Mouse (Mus musculus): Measurements from ENCODE around the gene Rassf4. TPM values are rescaled to one million over a fixed set of nuclear protein-coding genes. Genes with fewer than 3 reads are reported as not detected.

Rassf4 gene
- polyA plus RNA-seq, 1 experiment from 2014 or later = 7.9 TPM

DNA sequence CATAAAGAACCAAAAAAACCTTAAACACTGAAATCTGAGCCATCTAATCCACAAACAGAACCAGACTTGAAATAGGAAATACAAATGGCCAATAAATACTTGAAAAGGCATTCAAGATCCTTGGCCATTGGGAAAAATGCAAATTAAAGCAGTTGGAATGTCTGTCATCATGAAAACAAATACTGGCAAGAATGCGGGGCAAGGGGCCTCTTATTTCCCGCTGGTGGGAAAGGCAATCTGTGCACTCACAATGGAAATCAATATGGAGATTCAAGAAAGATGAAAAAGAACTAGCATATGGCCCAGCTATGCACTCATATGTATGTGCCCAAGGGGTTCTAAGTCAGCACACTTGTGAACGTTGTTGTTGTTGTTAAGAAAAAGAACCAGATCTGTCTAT is 6.9 kb downstream of the Rassf4 start:
- 13% methylated on average over 3 of the region's 3 CpGs for whole genome bisulfite sequencing
- no peaks in the 10 kb centered on the region for H3K9me3 ChIP-seq (ENCODE audit: control insufficient read depth, low read length)
- H3K4me1 ChIP-seq (replicated peaks; ENCODE audit: control insufficient read depth, insufficient read depth, low read length) = peaks cover 21% of the 10 kb centered on the region

DNA sequence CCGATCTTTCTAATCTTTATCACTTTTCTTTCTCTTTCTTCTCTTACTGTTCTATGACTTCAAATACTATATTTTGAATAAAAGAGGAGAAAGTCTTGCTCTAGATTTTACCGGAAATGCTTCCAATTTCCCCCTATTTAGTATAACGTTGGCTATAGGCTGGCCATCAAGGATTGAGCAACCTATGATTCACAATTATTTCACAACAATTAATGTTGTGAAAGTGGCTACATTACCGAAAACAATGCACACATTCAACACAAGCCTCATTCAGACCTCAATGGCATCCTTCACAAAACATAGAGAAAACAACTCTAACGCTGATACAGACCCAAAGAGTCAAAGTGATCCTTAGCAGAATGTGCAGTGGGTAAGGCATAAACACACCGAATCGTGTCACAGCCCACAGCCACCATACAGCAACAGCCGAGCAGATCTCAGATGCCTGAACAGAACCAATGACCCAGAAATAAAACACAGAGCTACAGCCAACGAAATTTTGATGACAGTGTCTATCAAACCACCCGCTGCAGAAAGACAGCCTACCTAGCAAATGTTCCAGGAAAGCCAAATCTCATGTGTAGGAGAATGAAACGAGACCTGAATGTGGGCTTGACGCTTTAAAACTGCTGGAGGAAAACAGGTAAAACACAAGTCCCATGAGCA is 7.5 kb downstream of the Rassf4 start:
- no peak for ATAC-seq
- H3K36me3 ChIP-seq (ENCODE audit: control insufficient read depth, insufficient read depth) = no peaks in the 10 kb centered on the region
- H3K9ac ChIP-seq (replicated peaks; ENCODE audit: low read depth, low read length) = no peak overlapping the region
- H3K4me1 ChIP-seq (replicated peaks; ENCODE audit: control insufficient read depth, insufficient read depth, low read length) = peaks cover 21% of the 10 kb centered on the region
- no peak overlapping the region for H3K27ac ChIP-seq (ENCODE audit: low read length)
- H3K4me3 ChIP-seq (replicated peaks; ENCODE audit: low read length) = no peak overlapping the region
- H3K9me3 ChIP-seq (ENCODE audit: control insufficient read depth, low read length) = no peaks in the 10 kb centered on the region
- H3K27me3 ChIP-seq (replicated peaks; ENCODE audit: control insufficient read depth, insufficient read depth, low read length) = no peaks in the 10 kb centered on the region
- H3K4me2 ChIP-seq (ENCODE audit: low read length) = no peak overlapping the region
- WGBS = 46% methylated on average over 12 of the region's 12 CpGs

More for the DNA sequence above, 6.9 kb downstream of the Rassf4 start:
- Histone ChIP-seq H3K4me3 (replicated peaks; ENCODE audit: low read length) (no peak overlapping the region), H3K36me3 (ENCODE audit: control insufficient read depth, insufficient read depth) (no peaks in the 10 kb centered on the region), H3K27me3 (replicated peaks; ENCODE audit: control insufficient read depth, insufficient read depth, low read length) (no peaks in the 10 kb centered on the region), H3K9ac (replicated peaks; ENCODE audit: low read depth, low read length) (no peak overlapping the region), H3K4me2 (ENCODE audit: low read length) (no peak overlapping the region), H3K27ac (ENCODE audit: low read length) (no peak overlapping the region)
- peak; percentile 22 for ATAC-seq

DNA sequence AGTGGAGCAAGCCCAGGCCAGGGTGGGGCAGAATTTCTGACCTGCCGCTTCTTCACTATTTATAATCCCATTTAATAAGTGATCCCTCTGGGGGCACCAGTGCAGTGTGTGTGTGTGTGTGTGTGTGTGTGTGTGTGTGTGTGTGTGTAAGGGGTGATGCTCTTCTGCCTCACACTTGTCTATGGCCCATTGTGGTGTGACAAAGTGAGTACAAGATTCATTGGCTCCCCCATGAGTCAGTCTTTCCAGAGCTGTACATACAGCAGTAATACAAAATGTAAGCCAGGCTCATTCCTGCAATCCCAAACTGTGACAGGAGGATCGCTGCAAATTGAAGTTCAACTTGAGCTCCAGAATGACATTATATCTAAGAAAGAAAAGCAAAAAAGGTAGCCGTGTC is 8.9 kb downstream of the Rassf4 start:
- no peak overlapping the region for H3K27ac ChIP-seq (ENCODE audit: low read length)
- no peak for ATAC-seq

DNA sequence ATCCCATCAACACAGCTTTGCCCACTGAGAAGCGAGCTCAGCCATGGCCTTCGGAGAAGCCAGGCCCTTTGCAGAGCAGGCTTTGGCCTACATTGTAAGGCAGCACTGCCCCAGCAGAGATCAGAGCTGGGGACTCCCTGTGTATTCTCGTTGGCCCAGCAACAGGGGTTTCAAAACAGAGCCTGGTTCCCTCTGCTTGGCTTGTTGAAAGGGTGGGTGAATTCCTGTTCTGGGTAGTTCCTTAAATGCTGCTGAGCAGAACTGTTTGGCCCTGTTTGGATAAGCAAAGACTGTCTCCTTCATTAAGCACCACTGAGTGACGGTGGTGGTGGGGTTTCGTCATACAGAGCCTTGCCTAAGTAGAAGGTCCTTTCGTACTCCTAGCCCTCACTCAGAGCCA is 9.7 kb downstream of the Rassf4 start:
- Histone ChIP-seq H3K9ac (replicated peaks; ENCODE audit: low read depth, low read length) (no peak overlapping the region), H3K4me3 (replicated peaks; ENCODE audit: low read length) (no peak overlapping the region), H3K9me3 (ENCODE audit: control insufficient read depth, low read length) (no peaks in the 10 kb centered on the region), H3K4me2 (ENCODE audit: low read length) (no peak overlapping the region), H3K27ac (ENCODE audit: low read length) (no peak overlapping the region), H3K4me1 (replicated peaks; ENCODE audit: control insufficient read depth, insufficient read depth, low read length) (peaks cover 7% of the 10 kb centered on the region), H3K36me3 (ENCODE audit: control insufficient read depth, insufficient read depth) (no peaks in the 10 kb centered on the region), H3K27me3 (replicated peaks; ENCODE audit: control insufficient read depth, insufficient read depth, low read length) (no peaks in the 10 kb centered on the region)
- ATAC-seq = no peak
- WGBS = 78% methylated on average over 6 of the region's 6 CpGs

More for the DNA sequence above, 8.9 kb downstream of the Rassf4 start:
- Histone ChIP-seq H3K27me3 (replicated peaks; ENCODE audit: control insufficient read depth, insufficient read depth, low read length) (no peaks in the 10 kb centered on the region), H3K4me3 (replicated peaks; ENCODE audit: low read length) (no peak overlapping the region), H3K9me3 (ENCODE audit: control insufficient read depth, low read length) (no peaks in the 10 kb centered on the region), H3K4me2 (ENCODE audit: low read length) (no peak overlapping the region), H3K36me3 (ENCODE audit: control insufficient read depth, insufficient read depth) (no peaks in the 10 kb centered on the region), H3K9ac (replicated peaks; ENCODE audit: low read depth, low read length) (no peak overlapping the region), H3K4me1 (replicated peaks; ENCODE audit: control insufficient read depth, insufficient read depth, low read length) (peaks cover 9% of the 10 kb centered on the region)
- WGBS = 82% methylated on average over 3 of the region's 3 CpGs

DNA sequence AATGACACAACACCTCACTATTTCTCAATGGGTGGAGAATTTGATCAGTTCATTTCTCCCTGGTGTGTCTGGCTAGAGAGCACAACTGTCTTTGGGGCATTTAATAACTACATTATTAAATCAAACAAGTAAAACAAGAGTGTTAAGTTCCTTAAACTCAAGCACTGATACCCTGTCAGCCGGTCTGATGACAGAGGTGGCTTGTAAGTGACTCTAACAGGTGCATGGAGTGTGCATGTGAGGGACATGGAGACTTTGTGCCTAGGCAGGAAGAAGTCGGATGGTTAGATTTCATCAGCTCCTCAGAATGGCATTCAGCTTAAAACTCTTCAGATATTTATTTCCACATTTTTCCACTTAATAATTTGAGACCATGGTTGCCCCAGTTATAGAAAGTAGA is 10.4 kb downstream of the Rassf4 start:
- ATAC-seq = no peak
- Histone ChIP-seq H3K27ac (ENCODE audit: low read length) (no peak overlapping the region), H3K4me3 (replicated peaks; ENCODE audit: low read length) (no peak overlapping the region), H3K9me3 (ENCODE audit: control insufficient read depth, low read length) (no peaks in the 10 kb centered on the region), H3K4me2 (ENCODE audit: low read length) (no peak overlapping the region), H3K36me3 (ENCODE audit: control insufficient read depth, insufficient read depth) (no peaks in the 10 kb centered on the region), H3K4me1 (replicated peaks; ENCODE audit: control insufficient read depth, insufficient read depth, low read length) (peaks cover 7% of the 10 kb centered on the region), H3K27me3 (replicated peaks; ENCODE audit: control insufficient read depth, insufficient read depth, low read length) (no peaks in the 10 kb centered on the region), H3K9ac (replicated peaks; ENCODE audit: low read depth, low read length) (no peak overlapping the region)
- WGBS = 85% methylated on average over 2 of the region's 2 CpGs

DNA sequence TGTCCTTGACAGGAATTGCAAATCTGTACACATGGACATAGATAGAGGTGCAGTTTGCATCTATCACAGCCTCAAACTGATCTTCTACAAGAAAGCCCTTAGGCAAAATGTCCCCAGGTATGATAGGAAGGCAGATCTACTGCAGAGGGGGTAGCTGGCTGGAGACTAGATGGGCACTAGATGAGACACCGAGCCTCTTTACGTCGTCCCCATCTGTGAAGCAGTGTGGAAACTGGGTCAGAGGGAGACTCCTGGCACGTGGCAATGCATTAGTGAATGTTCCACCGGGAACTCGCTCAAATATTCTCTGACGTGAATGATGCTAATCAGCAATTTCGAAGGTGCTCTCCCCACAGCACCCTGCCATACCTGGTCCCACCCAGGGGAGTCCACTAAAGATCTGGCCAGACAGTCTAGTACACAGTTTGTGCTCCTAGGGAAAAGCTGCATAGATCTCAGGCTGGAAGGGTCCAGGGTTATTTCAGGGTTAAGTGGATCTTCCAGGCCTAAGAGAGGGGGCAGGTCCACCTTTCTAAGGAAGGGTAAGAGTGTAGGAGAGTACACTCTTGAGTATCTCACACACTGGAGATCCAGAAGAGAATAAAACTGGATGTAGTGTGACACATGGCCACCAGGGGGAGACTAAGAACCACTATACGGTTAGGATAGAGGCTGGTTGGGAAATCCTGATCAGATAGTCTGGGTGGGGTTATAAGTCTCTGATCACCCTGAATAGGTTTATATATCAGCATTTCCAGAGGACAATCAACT is 19.9 kb downstream of the Rassf4 start:
- Histone ChIP-seq H3K4me2 (ENCODE audit: low read length) (no peak overlapping the region), H3K4me3 (replicated peaks; ENCODE audit: low read length) (no peak overlapping the region), H3K4me1 (replicated peaks; ENCODE audit: control insufficient read depth, insufficient read depth, low read length) (no peaks in the 10 kb centered on the region), H3K9me3 (ENCODE audit: control insufficient read depth, low read length) (no peaks in the 10 kb centered on the region), H3K27me3 (replicated peaks; ENCODE audit: control insufficient read depth, insufficient read depth, low read length) (no peaks in the 10 kb centered on the region), H3K36me3 (ENCODE audit: control insufficient read depth, insufficient read depth) (no peaks in the 10 kb centered on the region), H3K27ac (ENCODE audit: low read length) (no peak overlapping the region), H3K9ac (replicated peaks; ENCODE audit: low read depth, low read length) (no peak overlapping the region)
- WGBS = 64% methylated on average over 9 of the region's 9 CpGs
- peak; percentile 87 for ATAC-seq

DNA sequence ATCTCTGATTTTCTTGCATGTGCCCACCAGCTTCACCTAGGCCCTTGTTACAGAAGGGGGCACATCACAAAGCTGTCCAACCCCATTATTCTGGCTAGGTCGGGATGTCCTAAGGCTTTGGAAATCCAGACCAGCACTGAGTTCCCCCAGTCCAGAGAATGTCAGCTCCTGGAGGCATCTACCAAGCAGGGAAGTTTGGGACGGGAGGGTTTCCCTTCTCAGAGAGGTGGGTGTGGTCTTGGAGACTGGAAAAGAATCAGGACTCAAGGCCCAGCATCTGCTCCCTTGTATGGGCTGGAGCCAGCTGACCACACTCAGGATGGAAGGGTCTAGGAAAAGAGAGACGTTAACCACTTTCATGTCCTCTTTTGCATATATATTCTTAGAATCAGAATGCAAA is 20.6 kb downstream of the Rassf4 start:
- no peak for ATAC-seq
- Histone ChIP-seq H3K9me3 (ENCODE audit: control insufficient read depth, low read length) (no peaks in the 10 kb centered on the region), H3K27me3 (replicated peaks; ENCODE audit: control insufficient read depth, insufficient read depth, low read length) (no peaks in the 10 kb centered on the region), H3K9ac (replicated peaks; ENCODE audit: low read depth, low read length) (no peak overlapping the region), H3K36me3 (ENCODE audit: control insufficient read depth, insufficient read depth) (no peaks in the 10 kb centered on the region), H3K4me2 (ENCODE audit: low read length) (no peak overlapping the region), H3K4me3 (replicated peaks; ENCODE audit: low read length) (no peak overlapping the region), H3K27ac (ENCODE audit: low read length) (no peak overlapping the region), H3K4me1 (replicated peaks; ENCODE audit: control insufficient read depth, insufficient read depth, low read length) (no peaks in the 10 kb centered on the region)
- WGBS = 79% methylated on average over 3 of the region's 3 CpGs

DNA sequence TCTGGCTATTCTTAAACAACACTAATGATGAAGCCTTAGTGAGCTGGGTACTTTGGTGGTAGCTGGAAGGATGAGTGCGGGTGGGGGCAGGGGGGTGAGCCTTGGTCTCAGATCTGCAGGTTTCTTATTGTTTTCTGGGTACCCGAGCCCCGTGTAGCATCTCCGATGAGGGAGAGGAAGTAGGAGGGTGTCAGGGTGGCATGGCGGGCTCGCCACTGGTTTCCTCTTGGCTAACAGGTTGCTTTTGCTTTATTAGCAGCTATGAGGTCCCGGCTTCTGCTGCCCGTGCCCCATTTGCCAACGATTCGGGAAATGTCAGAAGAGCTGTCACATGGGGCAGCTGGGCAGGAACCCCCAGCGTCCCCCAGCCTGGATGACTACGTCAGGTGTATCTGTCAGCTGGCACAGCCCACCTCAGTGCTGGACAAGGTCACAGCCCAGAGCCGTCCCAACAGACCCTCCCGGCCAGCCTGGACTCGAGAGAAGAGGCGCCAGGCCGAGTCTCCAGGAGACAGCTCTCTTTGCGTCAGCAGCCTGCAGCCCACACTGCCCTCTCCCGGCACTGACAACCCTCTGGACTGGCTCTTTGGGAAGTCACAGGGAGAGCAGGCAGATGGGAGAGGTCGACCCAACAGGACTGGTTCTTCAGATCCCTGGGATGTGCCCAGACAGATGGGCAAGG is 22.2 kb downstream of the Rassf4 start:
- ATAC-seq = no peak
- Histone ChIP-seq H3K36me3 (ENCODE audit: control insufficient read depth, insufficient read depth) (no peaks in the 10 kb centered on the region), H3K4me2 (ENCODE audit: low read length) (no peak overlapping the region), H3K27ac (ENCODE audit: low read length) (no peak overlapping the region), H3K4me1 (replicated peaks; ENCODE audit: control insufficient read depth, insufficient read depth, low read length) (no peaks in the 10 kb centered on the region), H3K9ac (replicated peaks; ENCODE audit: low read depth, low read length) (no peak overlapping the region), H3K9me3 (ENCODE audit: control insufficient read depth, low read length) (no peaks in the 10 kb centered on the region), H3K27me3 (replicated peaks; ENCODE audit: control insufficient read depth, insufficient read depth, low read length) (no peaks in the 10 kb centered on the region), H3K4me3 (replicated peaks; ENCODE audit: low read length) (no peak overlapping the region)
- WGBS = 85% methylated on average over 20 of the region's 20 CpGs

DNA sequence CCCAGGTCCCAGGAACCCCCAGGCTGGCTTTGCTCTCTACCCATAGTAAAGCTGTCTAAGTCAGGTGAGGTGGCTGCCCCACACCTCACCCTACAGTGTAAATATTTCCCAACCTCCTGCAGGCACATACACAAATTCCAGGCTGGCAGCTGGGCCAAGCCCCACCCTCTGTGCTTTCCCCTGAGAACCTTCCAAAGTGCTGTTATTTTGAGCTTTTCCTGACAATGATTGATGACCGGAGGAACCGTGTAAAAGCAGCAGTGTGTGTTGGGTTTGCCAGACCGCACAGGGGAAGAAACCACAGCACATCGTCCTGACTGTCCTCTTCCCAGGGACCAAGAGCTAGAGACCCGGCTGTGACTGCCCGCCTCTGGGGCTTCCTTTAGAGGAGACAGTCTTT is 23.3 kb downstream of the Rassf4 start, which contains the start of gene Depp1:
TSS of gene Depp1 (plus strand) at position 204 of the 400 bp plus-strand sequence.
- Histone ChIP-seq H3K27ac (ENCODE audit: low read length) (no peak within 1 kb of the TSS), H3K9me3 (ENCODE audit: control insufficient read depth, low read length) (no peaks in the 10 kb centered on the region), H3K4me1 (replicated peaks; ENCODE audit: control insufficient read depth, insufficient read depth, low read length) (no peaks in the 10 kb centered on the region), H3K4me3 (replicated peaks; ENCODE audit: low read length) (no peak within 1 kb of the TSS), H3K9ac (replicated peaks; ENCODE audit: low read depth, low read length) (no peak within 1 kb of the TSS), H3K4me2 (ENCODE audit: low read length) (no peak within 1 kb of the TSS), H3K27me3 (replicated peaks; ENCODE audit: control insufficient read depth, insufficient read depth, low read length) (no peaks in the 10 kb centered on the region), H3K36me3 (ENCODE audit: control insufficient read depth, insufficient read depth) (no peaks in the 10 kb centered on the region)
- no peak for ATAC-seq
- WGBS = 75% methylated on average over 6 of the region's 6 CpGs
